Mouse (Mus musculus) G1E-ER4 (cell line): ENCODE results near the gene Gabarap. TPM values are rescaled to one million over a fixed set of nuclear protein-coding genes. Genes with fewer than 3 reads are reported as not detected.

ENCODE experiments used
- GATA1 ChIP-seq: IDR thresholded peaks from one replicate; pipeline ENCODE4 v1.8.0; 2012; ENCODE audit warnings: low read length, inconsistent platforms
- polyA plus RNA-seq: library from polyadenylated mRNA; stranded (reverse); fragments of >175 nt; gene quantifications from 2 replicates; pipeline ENCODE4 v1.2.3, GENCODE M21; 2012

The Gabarap gene
- polyA plus RNA-seq, 1 experiment = 205 TPM

DNA sequence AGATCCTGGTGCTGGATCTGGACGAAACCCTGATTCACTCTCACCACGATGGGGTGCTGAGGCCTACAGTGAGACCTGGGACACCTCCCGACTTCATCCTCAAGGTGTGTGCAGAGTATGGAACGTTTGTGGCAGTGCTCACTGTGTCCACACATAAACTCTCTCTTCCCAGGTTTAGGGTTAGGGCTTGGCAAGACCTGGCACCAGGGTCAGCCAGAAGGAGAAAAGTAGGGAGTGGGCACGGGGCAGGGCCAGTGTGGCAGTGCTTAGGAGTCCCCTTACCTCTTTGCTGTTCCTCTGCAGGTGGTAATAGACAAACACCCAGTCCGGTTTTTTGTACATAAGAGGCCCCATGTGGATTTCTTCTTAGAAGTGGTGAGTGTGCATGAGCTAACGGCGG is 6.5 kb upstream of the Gabarap start:
- no peak for TF ChIP-seq GATA1

DNA sequence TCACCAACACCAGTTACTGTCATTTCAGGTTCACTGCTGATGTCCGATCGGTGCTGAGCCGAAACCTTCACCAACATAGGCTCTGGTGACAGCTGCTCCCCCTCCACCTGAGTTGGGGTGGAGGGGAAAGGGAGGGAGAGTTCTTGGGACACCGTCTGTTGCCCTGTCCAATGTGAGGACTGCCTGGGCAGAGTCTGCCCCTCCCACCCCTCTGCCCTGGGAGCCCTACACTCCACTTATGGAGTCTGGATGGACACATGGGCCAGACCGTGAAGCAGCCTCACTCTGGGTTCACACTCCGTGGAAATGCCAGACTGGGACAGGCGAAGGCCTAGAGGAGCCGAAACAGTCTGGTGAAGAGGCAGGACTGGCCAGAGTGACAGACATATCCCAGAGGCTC is 994 bp upstream of the Gabarap start:
- TF ChIP-seq GATA1 = no peak

DNA sequence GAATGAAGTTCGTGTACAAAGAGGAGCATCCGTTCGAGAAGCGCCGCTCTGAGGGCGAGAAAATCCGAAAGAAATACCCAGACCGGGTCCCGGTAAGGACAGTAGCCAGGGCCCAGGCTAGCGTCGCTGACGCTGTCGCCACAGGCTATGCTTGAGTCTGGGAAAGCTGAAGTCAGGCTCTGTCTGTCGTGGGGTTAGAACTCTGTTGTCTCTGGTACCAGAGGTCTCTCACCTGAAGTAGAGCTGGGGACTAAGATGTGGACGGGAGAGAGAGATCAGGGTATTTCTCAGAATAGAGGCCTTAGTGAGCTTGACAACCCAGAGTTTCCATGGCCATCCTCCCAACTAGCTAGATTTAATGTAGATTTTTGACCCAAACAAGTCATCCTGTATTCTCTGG is 768 bp downstream of the Gabarap start:
- TF ChIP-seq GATA1 = no peak

DNA sequence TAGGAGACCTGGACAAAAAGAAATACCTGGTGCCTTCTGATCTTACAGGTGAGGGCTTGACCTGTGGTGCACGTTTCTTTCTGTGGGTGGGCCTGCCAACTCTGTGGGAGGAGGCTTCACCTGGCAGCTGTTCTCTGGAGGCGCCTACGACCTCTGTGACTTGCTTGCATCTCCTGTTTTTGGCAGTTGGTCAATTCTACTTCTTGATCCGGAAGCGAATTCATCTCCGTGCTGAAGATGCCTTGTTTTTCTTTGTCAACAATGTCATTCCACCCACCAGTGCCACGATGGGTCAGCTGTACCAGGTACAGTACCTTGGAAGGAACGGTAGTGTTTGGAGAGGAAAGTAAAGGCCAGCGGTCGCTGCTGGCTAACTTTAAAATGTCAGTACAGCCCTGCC is 1.5 kb downstream of the Gabarap start:
- no peak for TF ChIP-seq GATA1

DNA sequence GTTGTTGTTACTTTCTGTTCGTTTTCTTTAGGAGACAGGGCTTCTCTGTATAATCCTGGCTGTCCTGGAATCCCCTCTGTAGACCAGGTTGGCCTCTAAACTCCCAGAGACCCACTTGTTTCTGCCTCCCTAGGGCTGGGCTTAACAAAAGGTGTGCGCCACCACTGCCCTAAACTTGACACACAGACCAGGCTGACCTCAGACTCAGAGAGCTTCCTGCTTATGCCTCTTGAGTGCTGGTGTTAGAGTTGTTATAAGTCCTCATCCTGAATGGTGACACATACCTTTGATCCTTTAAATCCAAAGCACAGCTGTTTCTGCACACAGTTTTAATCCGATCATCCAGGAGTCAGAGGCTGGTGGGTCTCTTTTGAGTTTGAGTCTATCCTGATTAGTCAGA is 2.0 kb downstream of the Gabarap start:
- TF ChIP-seq GATA1 = no peak

DNA sequence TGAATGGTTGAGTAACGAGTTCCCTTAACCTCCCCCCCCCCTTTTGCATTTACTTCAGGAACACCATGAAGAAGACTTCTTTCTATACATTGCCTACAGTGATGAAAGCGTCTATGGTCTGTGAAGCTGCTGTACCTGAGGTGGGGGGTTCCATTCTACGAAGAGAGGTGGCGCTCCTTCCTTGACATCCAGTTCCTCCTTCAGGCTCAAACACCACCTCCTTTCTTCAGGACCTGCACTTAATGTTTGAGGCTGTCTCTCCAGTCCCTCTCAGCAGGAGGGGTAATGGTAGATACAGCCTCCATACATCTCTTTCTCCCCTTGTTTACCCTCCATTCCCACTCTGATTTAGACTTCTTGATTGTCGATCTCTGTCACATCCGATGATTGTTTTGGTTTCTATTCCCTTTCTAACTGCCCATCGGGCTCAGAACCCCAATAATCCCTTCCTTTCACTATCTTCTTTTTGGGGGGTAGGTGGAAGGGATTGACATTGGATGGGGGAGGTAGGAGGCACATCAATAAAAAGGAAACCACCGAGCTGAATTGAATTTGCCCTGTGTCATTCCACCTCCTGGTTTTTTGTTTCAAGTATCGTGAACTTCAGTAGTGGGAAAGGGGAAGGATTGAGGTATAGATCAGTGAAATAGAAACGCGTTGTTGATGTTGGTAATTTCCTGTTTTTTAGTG is 3.6 kb downstream of the Gabarap start:
- no peak for TF ChIP-seq GATA1

DNA sequence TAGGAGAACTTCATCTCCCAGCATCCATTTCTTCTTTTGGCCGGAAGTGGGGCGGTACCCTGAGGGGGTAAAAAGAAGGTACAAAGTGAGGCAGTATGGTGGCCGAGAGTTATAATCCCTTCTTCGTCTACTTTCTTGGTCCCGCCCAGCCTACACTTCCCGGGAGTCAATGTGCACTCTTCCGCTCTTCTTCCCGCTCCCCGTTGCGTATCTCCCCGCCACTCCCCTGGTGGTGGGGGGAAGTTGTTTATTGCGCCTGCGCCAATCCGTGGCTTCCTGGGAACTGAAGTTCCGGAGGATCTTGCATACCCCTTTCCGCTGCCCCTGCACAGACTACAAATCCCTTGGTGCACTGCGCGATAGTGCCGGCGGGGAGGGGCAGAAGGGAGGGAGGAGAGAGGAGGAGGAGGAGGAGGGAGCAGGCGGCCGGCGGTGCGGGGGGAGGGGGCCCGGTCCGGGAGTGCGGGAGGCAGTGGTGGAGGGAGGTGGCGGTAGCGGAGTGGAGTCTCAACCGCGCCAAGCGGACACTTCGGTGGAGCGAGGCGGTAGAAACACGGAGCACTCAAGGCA is 4.5 kb downstream of the Gabarap start, which contains the start of gene Phf23:
Phf23 (plus strand) TSS at position 387 of the 570 bp plus-strand sequence.
- TF ChIP-seq GATA1 = no peak

DNA sequence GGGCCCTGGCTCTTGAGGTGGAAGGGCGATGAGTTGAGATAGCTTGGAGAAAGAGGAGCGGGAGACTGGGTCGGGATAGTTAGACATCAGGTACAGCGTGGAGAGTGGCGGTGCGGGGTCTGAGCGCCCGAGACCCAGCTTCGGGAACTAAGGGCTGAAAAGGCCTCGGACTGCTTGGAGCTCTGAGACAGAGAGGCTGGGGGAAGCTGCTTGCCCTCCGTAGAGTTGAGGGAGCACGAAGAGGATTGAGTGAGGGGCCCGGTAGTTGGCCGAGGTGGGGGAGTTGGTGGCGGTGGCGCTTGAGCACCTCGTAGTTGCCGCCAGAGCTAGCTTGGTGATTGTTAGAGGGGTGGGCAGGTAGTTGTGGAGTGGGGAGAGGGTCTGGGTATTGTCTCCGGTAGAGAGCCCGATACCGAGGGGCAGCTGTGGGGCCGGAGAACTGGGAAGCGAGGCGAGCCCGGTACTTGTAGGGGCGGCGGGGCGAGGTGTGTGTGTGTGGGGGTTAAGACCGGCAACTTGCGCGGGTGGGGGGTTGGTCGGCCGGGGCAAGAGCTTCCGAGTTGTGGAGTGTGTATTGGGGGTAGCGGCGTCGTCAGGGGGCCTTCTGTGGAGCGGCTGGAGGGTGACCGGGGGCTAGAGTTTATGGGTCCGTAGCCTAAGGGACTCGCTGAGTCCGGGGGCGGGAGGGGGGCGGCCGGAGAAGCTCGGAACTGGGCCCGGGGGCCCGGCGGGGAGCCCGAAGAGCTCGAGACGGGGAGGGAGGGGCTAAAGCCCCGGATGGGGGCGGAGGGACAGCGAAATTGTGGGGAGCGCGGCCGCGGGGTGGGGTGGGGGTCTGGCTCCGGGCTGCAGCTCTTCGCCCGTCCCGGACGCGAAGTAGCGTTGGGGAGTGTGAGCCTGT is 5.5 kb downstream of the Gabarap start:
- no peak for TF ChIP-seq GATA1

DNA sequence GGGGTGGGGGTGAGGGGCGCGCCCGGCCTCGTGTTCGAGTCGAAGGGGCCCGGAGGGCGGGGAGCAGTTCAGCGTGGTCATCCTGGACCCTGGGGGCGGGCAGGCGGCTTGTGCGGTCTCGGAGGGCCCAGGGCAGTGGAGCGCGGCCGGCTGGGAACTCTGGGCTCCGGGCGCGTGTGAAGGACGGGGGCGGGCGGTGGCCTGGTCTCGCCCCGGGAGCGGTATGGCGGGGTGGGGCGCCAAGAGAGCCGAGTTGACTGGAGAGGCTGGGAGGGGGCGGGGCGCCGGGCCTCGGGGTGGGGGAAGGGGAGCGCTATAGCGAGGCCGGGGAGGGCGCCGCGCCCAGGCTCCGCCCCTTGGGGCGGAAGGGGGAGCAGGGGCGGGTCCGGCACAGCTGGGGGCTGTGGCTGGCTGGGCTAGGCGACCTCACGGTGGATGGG is 6.1 kb downstream of the Gabarap start:
- TF ChIP-seq GATA1 = no peak

DNA sequence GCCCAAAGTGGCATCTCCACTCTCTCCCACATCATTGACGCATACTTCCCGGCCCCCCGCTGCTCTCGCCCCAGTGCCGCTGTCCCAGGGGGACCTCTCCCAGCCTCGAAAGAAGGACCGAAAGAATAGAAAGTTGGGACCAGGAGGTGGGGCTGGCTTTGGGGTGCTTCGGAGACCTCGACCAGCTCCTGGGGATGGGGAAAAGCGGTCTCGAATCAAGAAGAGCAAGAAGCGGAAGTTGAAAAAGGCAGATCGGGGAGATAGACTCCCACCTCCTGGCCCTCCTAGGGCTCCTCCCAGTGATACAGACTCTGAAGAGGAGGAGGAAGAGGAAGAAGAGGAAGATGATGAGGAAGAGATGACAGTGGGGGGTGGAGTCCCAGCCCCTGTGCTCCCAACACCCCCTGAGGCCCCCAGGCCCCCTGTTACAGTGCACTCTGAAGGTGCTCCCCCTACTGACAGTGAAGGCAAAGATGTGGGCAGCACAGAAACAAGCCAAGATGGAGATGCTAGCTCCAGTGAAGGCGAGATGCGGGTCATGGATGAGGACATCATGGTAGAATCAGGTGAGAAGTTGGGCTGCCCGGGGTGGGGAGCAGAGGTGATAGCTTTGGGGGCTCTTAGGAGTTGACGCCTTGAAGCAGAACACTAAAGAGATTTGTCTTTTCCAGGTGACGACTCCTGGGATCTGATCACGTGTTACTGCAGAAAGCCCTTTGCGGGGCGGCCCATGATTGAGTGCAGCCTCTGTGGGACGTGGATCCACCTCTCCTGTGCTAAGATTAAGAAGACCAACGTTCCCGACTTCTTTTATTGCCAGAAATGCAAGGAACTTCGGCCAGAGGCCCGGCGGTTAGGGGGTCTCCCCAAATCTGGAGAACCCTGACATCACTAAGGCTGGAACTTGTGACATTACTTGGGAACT is 7.9 kb downstream of the Gabarap start:
- TF ChIP-seq GATA1 = no peak

DNA sequence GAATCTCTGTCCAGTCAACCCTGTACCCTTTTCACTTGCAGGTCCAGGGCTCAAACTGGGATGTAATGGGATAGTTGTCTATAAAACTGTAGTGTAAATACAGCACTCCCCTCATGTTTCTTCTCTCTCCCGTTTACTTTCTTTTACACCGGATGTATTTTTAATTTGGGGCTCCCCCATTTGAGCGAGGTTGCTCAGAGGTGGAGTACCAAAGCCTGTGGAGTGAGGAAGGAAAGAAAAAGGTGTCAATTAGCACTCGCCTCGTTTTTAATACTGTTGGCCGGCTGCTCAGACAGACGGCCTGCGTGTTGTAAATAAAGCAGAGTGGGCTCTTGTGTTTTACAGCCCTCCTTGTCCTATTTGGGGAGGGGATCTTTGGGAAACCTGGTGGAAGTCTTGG is 8.7 kb downstream of the Gabarap start:
- no peak for TF ChIP-seq GATA1

DNA sequence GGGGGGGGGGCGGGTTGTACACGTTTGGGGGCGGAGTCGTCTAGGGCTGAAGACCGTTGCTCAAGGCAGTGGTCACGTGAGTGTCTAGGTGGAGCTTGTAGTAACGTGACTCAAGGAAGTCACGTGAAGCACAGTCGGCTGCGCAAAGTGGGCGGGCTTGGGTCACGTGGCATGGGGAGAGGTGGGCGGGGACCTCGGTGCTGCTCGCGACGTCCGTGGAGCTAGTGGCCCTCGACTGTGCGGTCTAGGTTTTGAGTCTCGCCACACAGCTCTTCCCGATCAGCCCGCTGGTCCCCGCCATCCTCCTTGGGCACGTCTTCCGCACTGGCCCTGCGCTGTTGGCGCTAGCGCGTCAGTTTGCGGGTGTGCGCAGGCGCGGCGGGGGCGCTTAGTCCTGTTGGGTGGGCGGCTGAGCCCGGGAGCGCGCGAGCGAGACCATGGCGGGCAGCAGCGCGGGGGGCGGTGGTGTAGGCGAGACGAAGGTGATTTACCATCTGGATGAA is 9.5 kb downstream of the Gabarap start, which contains the start of gene Dvl2:
Dvl2 (plus strand) TSS at position 200 of the 503 bp plus-strand sequence.
- TF ChIP-seq GATA1 = no peak

DNA sequence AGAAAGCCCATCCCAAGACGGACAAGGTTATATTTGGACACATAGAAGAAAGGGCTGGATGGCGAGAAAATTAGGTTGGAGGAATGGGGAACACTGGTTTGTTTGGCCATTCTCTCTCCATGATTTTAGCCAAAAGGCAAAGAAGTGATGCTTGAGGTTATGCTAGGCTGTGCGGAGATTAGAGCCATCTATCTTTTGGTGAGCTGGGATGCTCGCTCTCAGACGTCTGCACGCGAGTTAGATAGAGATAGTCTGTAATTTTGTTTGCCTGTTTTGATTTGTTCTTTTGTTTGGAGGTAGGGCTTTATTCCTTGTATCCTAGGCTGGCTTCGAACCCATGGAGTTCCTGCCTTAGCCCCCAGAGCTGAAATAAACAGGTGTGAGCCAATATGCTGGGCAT is 10.2 kb downstream of the Gabarap start:
- no peak for TF ChIP-seq GATA1

DNA sequence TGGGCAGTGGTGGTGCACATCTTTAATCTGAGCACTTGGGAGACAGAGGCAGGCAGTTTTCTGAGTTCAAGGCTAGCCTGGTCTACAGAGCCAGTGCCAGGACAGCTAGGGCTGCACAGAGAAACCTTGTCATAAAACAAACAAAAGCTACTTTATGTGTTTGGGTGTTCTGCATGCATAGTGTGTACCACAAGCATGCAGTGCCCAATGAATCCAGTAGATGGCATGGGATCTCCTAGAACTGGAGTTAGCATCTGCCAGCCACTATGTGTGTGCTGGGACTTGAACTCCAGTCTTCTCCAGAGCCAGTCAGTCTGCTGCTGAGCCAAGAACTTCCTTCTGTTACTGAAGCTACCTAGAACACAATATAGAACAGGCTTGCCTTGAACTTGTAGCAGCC is 10.9 kb downstream of the Gabarap start:
- TF ChIP-seq GATA1 = no peak

DNA sequence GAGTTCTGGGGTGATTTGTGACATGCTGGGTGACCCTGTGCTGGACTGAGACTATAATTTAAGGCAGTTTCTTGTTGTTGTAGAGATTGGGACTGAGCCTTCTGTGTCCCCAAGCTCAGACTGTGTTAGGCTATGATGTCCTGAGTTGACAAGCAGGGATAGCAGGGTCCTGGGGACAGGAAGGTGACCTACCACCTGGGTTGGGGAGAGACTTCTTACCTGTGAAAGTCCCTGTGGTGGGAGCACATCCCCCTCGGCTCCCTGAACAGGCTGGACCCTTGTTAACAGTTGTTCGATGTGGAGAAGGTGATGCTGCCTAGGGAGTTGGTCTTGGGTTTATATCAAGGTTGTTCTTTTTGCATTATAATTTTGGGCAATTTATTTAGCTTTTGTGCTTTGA is 11.5 kb downstream of the Gabarap start:
- no peak for TF ChIP-seq GATA1
